Mouse (Mus musculus) liver, postnatal 0 days (tissue): ENCODE data around the gene Hoga1. TPM values are rescaled to one million over a fixed set of nuclear protein-coding genes. Genes with fewer than 3 reads are reported as not detected.

ENCODE experiments used
- ATAC-seq: fragments of 200-750 bp; cut with Nextera tagmentation; 2 replicates; pipeline ENCODE4 v1.8.0; 2017; ENCODE audit warnings: mild to moderate bottlenecking, moderate library complexity
- DNase-seq: peaks from one replicate; pipeline ENCODE4 v3.0.0-alpha.2; 2016
- H3K27ac ChIP-seq: fragments of 300-500 bp; sonication (generic); 2 replicates; pipeline ENCODE4 v1.5.1; 2014; ENCODE audit warnings: antibody characterized with exemption, moderate library complexity, mild to moderate bottlenecking, low read depth
- H3K27me3 ChIP-seq: fragments of 300-500 bp; sonication (generic); 2 replicates; pipeline ENCODE4 v1.6.1; 2014; ENCODE audit warnings: low read length, control low read depth, mixed read lengths; ENCODE audit not compliant: insufficient read depth
- H3K36me3 ChIP-seq: fragments of 300-500 bp; sonication (generic); replicated peaks from 2 replicates; pipeline ENCODE4 v1.6.1; 2014; ENCODE audit warnings: mild to moderate bottlenecking, control low read depth, low read length, moderate library complexity, mixed read lengths; ENCODE audit not compliant: insufficient read depth
- H3K4me1 ChIP-seq: fragments of 300-500 bp; sonication (generic); 2 replicates; pipeline ENCODE4 v1.6.1; 2014; ENCODE audit warnings: antibody characterized with exemption, mild to moderate bottlenecking, control low read depth; ENCODE audit not compliant: insufficient read depth
- H3K4me2 ChIP-seq: fragments of 300-500 bp; sonication (generic); 2 replicates; pipeline ENCODE4 v1.6.1; 2014; ENCODE audit warnings: low read depth, mild to moderate bottlenecking, low read length, moderate library complexity, mixed read lengths
- H3K4me3 ChIP-seq: fragments of 300-500 bp; sonication (generic); 2 replicates; pipeline ENCODE4 v1.5.1; 2014; ENCODE audit warnings: low read depth, low read length
- H3K9ac ChIP-seq: fragments of 300-500 bp; sonication (generic); replicated peaks from 2 replicates; pipeline ENCODE4 v1.6.1; 2014; ENCODE audit warnings: mild to moderate bottlenecking, moderate library complexity
- H3K9me3 ChIP-seq: fragments of 300-500 bp; sonication (generic); 2 replicates; pipeline ENCODE4 v1.6.1; 2016; ENCODE audit warnings: mild to moderate bottlenecking, control low read depth, low read length, mixed read lengths
- CTCF ChIP-seq: sonication (generic); IDR thresholded peaks from 2 replicates; pipeline ENCODE4 v1.5.1; 2016; ENCODE audit warnings: antibody characterized with exemption, low read depth
- EP300 ChIP-seq: IDR thresholded peaks from 2 replicates; pipeline ENCODE4 v1.6.1; 2016; ENCODE audit warnings: antibody characterized with exemption, low read depth, mild to moderate bottlenecking
- WGBS: fragments of 180-500 bp; shearing (Covaris S2); extraction: QIAGEN DNeasy Blood & Tissue Kit; methylation state at CpG from one replicate; pipeline ENCODE4 v1.1.7; 2014; ENCODE audit not compliant: insufficient replicate concordance; 5-methylcytosine and 5-hydroxymethylcytosine counted together
- polyA plus RNA-seq: library from polyadenylated mRNA; unstranded; fragments of >200 nt; fragmentation: Nextera tagmentation; extraction: Ambion mirVana; gene quantifications from 2 replicates; pipeline ENCODE4 v1.2.1, GENCODE M21; 2015

Gene Hoga1
- polyA plus RNA-seq, 1 experiment from 2014 or later: 183 TPM

DNA sequence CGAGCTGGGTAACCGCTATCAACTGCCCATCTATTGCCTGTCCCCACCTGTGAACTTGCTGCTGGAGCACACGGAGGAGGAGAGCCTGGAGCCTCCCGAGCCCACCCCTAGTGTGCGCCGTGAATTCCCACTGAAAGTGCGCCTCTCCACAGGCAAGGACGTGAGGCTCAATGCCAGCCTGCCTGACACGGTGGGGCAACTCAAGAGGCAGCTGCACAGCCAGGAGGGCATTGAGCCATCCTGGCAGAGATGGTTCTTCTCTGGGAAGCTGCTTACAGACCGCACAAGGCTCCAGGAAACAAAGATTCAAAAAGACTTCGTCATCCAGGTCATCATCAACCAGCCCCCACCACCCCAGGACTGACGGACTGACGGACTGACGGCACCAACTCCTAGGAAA, 11.8 kb upstream of the Hoga1 start:
- WGBS: 77% methylated on average over 14 of the region's 14 CpGs
- Histone ChIP-seq H3K9me3 (no peaks in the 10 kb centered on the region), H3K27me3 (no peaks in the 10 kb centered on the region), H3K36me3 (peaks cover 11% of the 10 kb centered on the region; the same call in 1 of the 2 replicates), H3K9ac (no peak overlapping the region), H3K4me3 (no peak overlapping the region), H3K4me1 (no peaks in the 10 kb centered on the region; the same call in 1 of the 2 replicates), H3K4me2 (no peak overlapping the region), H3K27ac (no peak overlapping the region)
- ATAC-seq (no peak), DNase-seq (no peak)
- TF ChIP-seq CTCF (no peak), EP300 (no peak)

DNA sequence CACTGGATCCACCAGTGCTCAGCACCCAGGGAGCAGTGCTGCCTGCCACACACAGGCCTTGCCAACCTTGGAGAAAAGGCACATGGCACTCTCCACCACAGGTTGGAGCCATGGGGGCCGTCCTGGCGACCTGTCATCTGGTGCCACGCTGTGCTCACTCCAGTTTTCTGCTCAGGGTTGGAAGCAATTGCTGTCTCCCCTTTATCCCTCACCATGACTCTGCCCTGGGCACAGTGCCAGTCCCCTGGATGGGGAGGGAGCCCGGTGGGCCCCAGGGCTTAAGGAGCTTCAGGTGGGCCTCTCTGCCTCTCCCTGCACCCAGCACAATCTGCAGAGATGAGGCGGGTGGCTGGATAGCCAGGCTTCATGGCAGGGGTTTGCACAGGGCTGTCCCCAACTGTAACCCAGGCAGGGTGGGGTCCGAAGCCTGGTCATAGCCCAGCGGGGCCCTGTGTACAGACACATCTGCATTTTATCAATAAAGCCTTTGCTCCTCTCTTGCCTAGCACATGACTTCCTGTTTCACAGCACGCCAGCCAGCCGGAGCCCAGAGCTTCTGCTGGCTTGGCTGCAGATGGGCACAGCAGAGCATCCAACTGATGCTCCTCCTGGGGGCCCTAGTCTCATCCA, 11.1 kb upstream of the Hoga1 start:
- Histone ChIP-seq H3K4me1 (no peaks in the 10 kb centered on the region; the same call in 1 of the 2 replicates), H3K4me2 (no peak overlapping the region), H3K9me3 (no peaks in the 10 kb centered on the region), H3K27ac (no peak overlapping the region), H3K36me3 (peaks cover 11% of the 10 kb centered on the region; the same call in 1 of the 2 replicates), H3K9ac (no peak overlapping the region), H3K27me3 (no peaks in the 10 kb centered on the region), H3K4me3 (no peak overlapping the region)
- TF ChIP-seq EP300 (no peak), CTCF (no peak)
- DNase-seq: no peak
- no peak for ATAC-seq
- 51% methylated on average over 9 of the region's 9 CpGs for WGBS

DNA sequence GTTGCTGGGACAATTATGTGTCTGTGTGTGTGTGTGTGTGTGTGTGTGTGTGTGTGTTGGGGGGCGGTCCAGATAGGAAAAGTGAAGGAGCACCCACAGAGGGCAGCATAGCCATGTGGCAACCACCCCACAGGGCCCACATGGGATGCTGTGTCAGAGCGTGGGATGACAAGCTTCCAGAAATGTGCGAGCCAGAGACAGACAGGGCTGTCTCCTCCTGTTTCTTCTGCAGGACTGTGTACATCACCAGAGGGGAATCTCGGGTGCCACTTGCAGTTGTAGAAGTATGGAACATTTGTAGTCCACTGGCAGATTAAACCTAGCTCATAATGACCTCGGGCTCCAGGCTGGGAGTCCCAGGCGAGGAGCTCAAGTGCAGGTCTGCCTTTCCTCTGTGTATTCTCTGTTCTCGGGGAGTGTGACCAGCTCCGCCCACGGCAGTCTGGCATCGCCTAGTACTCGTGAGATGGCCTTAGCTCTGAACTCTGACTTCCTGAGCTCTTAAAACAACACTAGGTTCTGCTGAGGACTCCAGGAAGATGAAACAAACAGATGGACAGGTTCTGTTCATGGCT, 10.4 kb upstream of the Hoga1 start:
- Histone ChIP-seq H3K27me3 (no peaks in the 10 kb centered on the region), H3K36me3 (peaks cover 11% of the 10 kb centered on the region; the same call in 1 of the 2 replicates), H3K27ac (no peak overlapping the region), H3K4me1 (no peaks in the 10 kb centered on the region; the same call in 1 of the 2 replicates), H3K4me3 (no peak overlapping the region), H3K9me3 (no peaks in the 10 kb centered on the region), H3K9ac (no peak overlapping the region), H3K4me2 (no peak overlapping the region)
- TF ChIP-seq CTCF (no peak), EP300 (no peak)
- DNase-seq (no peak), ATAC-seq (no peak)
- WGBS: 62% methylated on average over 10 of the region's 11 CpGs

DNA sequence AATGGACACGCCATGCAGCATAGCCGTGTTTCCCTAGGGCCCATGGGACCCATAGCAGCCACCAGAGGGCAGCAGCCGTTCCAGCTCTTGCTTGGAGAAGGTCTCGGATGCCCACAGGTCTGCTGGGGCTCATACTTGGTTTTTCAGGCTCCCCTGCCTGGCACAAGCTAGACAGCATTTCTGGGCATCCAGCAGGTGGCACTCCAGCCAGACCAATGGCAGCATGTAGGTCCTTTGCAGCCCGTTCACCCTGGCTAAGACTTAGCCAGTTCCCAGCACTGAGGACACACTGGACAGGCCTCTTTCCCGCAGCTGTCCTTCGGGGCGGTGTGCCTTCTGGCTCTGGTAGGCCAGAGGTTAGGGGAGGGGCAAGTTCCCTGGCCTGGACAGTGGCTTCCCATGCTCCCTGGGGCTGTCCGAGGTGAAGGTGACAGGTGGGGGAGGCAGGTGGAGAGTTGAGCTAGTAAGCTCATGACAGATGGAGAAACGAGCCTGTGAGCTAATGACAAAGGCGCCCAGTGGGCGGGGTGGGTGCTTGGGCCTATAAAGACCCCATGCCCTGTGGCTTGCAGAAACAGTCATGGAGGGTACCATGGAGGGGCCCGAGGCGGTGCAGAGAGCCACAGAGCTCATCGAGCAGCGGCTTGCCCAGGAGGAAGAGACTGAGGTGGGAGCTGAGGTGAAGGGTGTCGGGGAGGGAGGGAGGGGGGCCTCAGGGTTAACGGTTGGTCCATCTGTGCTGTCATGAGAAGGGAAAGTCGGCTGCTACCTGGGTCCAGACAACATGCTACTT, 9.8 kb upstream of the Hoga1 start, which contains the start of gene Ankrd2:
Ankrd2 (plus strand) TSS at position 545 of the 793 bp plus-strand sequence.
- DNase-seq (peak; percentile 83), ATAC-seq (peak; percentile 85)
- no peak within 1 kb of the TSS for H3K27ac ChIP-seq
- peak; percentile 93 for TF ChIP-seq CTCF
- no peak for TF ChIP-seq EP300
- WGBS: 64% methylated on average over 17 of the region's 19 CpGs
- H3K9ac ChIP-seq: no peak within 1 kb of the TSS
- no peak within 1 kb of the TSS for H3K4me3 ChIP-seq
- no peaks in the 10 kb centered on the region; the same call in 1 of the 2 replicates for H3K4me1 ChIP-seq
- H3K27me3 ChIP-seq: no peaks in the 10 kb centered on the region
- H3K4me2 ChIP-seq: no peak within 1 kb of the TSS
- no peaks in the 10 kb centered on the region for H3K9me3 ChIP-seq
- H3K36me3 ChIP-seq: peaks cover 11% of the 10 kb centered on the region; the same call in 1 of the 2 replicates

DNA sequence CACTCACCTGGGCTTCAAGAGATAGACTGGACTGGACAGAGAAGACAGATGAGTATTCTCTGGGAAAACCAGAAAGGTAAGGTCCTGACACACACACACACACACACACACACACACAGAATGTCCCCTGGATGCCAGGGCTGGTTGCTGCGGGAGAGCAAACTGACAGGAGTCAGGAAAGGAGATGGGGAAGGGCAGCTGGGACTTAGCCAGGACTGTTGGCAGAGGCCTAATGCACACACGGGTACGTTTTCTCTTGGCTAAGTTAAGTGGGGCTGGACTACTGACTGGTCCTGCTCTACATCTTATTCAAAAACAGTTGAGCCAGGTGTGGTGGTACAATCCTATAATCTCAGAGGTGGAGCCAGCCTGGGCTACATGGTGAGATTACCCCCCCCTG, 9.1 kb upstream of the Hoga1 start:
- TF ChIP-seq CTCF: no peak
- WGBS: 86% methylated on average over 3 of the region's 3 CpGs

DNA sequence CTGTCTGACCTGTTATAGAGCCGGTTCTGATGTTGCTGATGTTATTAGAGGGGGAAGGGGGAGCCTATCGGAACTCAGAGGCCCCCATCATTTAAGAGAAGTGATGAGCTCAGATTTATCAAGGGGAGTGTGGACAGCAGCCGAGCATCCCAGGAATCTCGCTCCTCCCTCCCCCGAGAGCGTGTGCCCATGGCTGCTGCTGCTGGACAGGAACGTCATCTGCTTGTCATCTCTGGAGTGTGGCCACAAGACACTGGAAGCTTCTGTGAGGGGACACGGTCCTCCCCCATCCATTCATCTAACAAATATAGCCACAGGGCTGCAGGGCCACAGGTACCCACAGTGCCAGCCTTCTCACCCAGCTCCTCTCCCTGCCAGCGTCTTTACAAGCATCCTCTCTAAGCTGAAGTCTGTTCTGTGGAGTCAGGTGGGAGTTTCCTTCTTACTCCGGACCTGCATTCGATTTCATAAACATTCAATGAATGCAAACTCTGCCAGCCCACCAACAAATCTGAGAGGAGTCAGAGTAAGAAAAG, 8.2 kb upstream of the Hoga1 start:
- no peaks in the 10 kb centered on the region; the same call in 1 of the 2 replicates for H3K4me1 ChIP-seq
- peaks cover 9% of the 10 kb centered on the region; the same call in 1 of the 2 replicates for H3K36me3 ChIP-seq
- 74% methylated on average over 11 of the region's 11 CpGs for WGBS
- no peak for ATAC-seq
- H3K27me3 ChIP-seq: no peaks in the 10 kb centered on the region
- no peak overlapping the region for H3K27ac ChIP-seq
- TF ChIP-seq CTCF: no peak
- no peak for TF ChIP-seq EP300
- no peak for DNase-seq
- H3K9ac ChIP-seq: no peak overlapping the region
- no peak overlapping the region for H3K4me2 ChIP-seq
- no peaks in the 10 kb centered on the region for H3K9me3 ChIP-seq
- H3K4me3 ChIP-seq: no peak overlapping the region

More for the DNA sequence above, 9.1 kb upstream of the Hoga1 start:
- Histone ChIP-seq H3K4me2 (no peak overlapping the region), H3K27ac (no peak overlapping the region), H3K4me1 (no peaks in the 10 kb centered on the region; the same call in 1 of the 2 replicates), H3K36me3 (peaks cover 11% of the 10 kb centered on the region; the same call in 1 of the 2 replicates), H3K4me3 (no peak overlapping the region), H3K9me3 (no peaks in the 10 kb centered on the region), H3K27me3 (no peaks in the 10 kb centered on the region), H3K9ac (no peak overlapping the region)
- DNase-seq (no peak), ATAC-seq (no peak)
